Mouse (Mus musculus): Measurements from ENCODE around the gene Trit1. TPM values are rescaled to one million over a fixed set of nuclear protein-coding genes. Genes with fewer than 3 reads are reported as not detected.

Trit1 gene
- total RNA-seq, 1 experiment from 2014 or later: 22.5 TPM

Other genes with a start within 250 kb of the Trit1 start
- 68.1 and 70.8 TPM in 2 replicates for gene Ppt1, start 180.4 kb upstream of the Trit1 start, total RNA-seq (2021)
- 132 and 141 TPM in 2 replicates for gene Cap1, start 130.5 kb upstream of the Trit1 start, total RNA-seq (2021)
- 1.7 TPM in 1 of 2 replicates, not detected in the other for gene Mfsd2a, start 55.4 kb upstream of the Trit1 start, total RNA-seq (2021)
- 1.1 and 1.2 TPM in 2 replicates for gene Mycl, start 20.9 kb upstream of the Trit1 start, total RNA-seq (2021)
- not detected in 2 replicates for gene Bmp8b, start 88.6 kb downstream of the Trit1 start, total RNA-seq (2021)
- not detected in 2 replicates for gene Oxct2b, start 99.7 kb downstream of the Trit1 start, total RNA-seq (2021)
- 44.3 and 49.8 TPM in 2 replicates for gene Ppie, start 123.4 kb downstream of the Trit1 start, total RNA-seq (2021)
- 2.0 and 3.6 TPM in 2 replicates for gene Hpcal4, start 166.6 kb downstream of the Trit1 start, total RNA-seq (2021)
- 42.0 and 42.8 TPM in 2 replicates for gene Nt5c1a, start 184.9 kb downstream of the Trit1 start, total RNA-seq (2021)
- 3.8 and 4.0 TPM in 2 replicates for gene Heyl, start 217.0 kb downstream of the Trit1 start, total RNA-seq (2021)
- 97.7 and 112 TPM in 2 replicates for gene Pabpc4, start 245.8 kb downstream of the Trit1 start, total RNA-seq (2021)